Mouse (Mus musculus): Measurements from ENCODE around the gene Actc1. TPM values are rescaled to one million over a fixed set of nuclear protein-coding genes. Genes with fewer than 3 reads are reported as not detected.

The Actc1 gene
- total RNA-seq, 2 experiments from 2014 or later = 1,166 to 4,359 TPM

GRCm38 (mm10) chr2:114051111-114051870 lies 2.1 kb downstream of the Actc1 start:
- intact Hi-C loops (cut with DNase I) = loop anchor here (5.0 kb wide), 1 partner anchor 81 kb away; no protein-coding TSS in a partner anchor
- no peak for DNase-seq

GRCm38 (mm10) chr2:114050150-114050549 lies 3.2 kb downstream of the Actc1 start:
- DNase-seq = no peak
- intact Hi-C loops (cut with DNase I) = loop anchor here (5.0 kb wide), 1 partner anchor 82 kb away; no protein-coding TSS in a partner anchor

- DNase-seq = no peak
- intact Hi-C loops (cut with DNase I) = no loop called here
Observed at GRCm38 (mm10) chr2:114049372-114049771, 4.0 kb downstream of the Actc1 start.

- no peak for DNase-seq
- intact Hi-C loops (cut with DNase I) = no loop called here
Observed at GRCm38 (mm10) chr2:114047960-114048611, 5.3 kb downstream of the Actc1 start.

GRCm38 (mm10) chr2:114046151-114046664 lies 7.1 kb downstream of the Actc1 start:
- no peak for DNase-seq
- intact Hi-C loops (cut with DNase I) = no loop called here

- intact Hi-C loops (cut with DNase I) = no loop called here
- no peak for DNase-seq
Observed at GRCm38 (mm10) chr2:114037926-114038325, 15.4 kb downstream of the Actc1 start.

- DNase-seq = no peak
- intact Hi-C loops (cut with DNase I) = no loop called here
Observed at GRCm38 (mm10) chr2:114032259-114032658, 21.1 kb downstream of the Actc1 start.

GRCm38 (mm10) chr2:114023383-114023782 lies 30.0 kb downstream of the Actc1 start:
- intact Hi-C loops (cut with DNase I) = no loop called here

GRCm38 (mm10) chr2:114020210-114020563 lies 33.2 kb downstream of the Actc1 start:
- intact Hi-C loops (cut with DNase I) = no loop called here
- no peak for DNase-seq

More at GRCm38 (mm10) chr2:114023383-114023782, 30.0 kb downstream of the Actc1 start:
- DNase-seq = no peak

- DNase-seq = no peak
- intact Hi-C loops (cut with DNase I) = no loop called here
Observed at GRCm38 (mm10) chr2:114019474-114020209, 33.7 kb downstream of the Actc1 start.

- no peak for DNase-seq
- intact Hi-C loops (cut with DNase I) = no loop called here
Observed at GRCm38 (mm10) chr2:114018136-114018535, 35.2 kb downstream of the Actc1 start.

GRCm38 (mm10) chr2:114014839-114015238 lies 38.5 kb downstream of the Actc1 start:
- DNase-seq = no peak
- intact Hi-C loops (cut with DNase I) = no loop called here

- DNase-seq = no peak
- intact Hi-C loops (cut with DNase I) = no loop called here
Observed at GRCm38 (mm10) chr2:114013846-114014245, 39.5 kb downstream of the Actc1 start.

- intact Hi-C loops (cut with DNase I) = no loop called here
- DNase-seq = no peak
Observed at GRCm38 (mm10) chr2:114013295-114013771, 40.0 kb downstream of the Actc1 start, which contains the start of gene Gjd2. TSS of gene Gjd2 (minus strand) at chr2:114013619.

- intact Hi-C loops (cut with DNase I) = no loop called here
- DNase-seq = no peak
Observed at GRCm38 (mm10) chr2:114012749-114013211, 40.6 kb downstream of the Actc1 start.

GRCm38 (mm10) chr2:114011838-114012237 lies 41.5 kb downstream of the Actc1 start:
- no peak for DNase-seq
- intact Hi-C loops (cut with DNase I) = no loop called here

- intact Hi-C loops (cut with DNase I) = no loop called here
- DNase-seq = no peak
Observed at GRCm38 (mm10) chr2:114008321-114008720, 45.0 kb downstream of the Actc1 start.

- DNase-seq = no peak
- intact Hi-C loops (cut with DNase I) = no loop called here
Observed at GRCm38 (mm10) chr2:113997484-113997883, 55.9 kb downstream of the Actc1 start.
